Mouse (Mus musculus): ENCODE results near the gene Eef1a1. TPM values are rescaled to one million over a fixed set of nuclear protein-coding genes. Genes with fewer than 3 reads are reported as not detected.
"Not testable (repeated sequence)": the region's sequence is repeated elsewhere in the genome, so short reads cannot be mapped to it uniquely, and the experiment has no call there.

The Eef1a1 gene
- 1,000 to 10,000 TPM; 5,205 to 5,346 TPM for total RNA-seq (2021)

GRCm38 (mm10) chr9:78488890-78489420 lies at the start of gene Eef1a1:
Eef1a1 (minus strand) TSS chr9:78489151.
- DNase-seq = peak; percentile 62
- intact Hi-C loops (cut with DNase I) = no loop called here

- intact Hi-C loops (cut with DNase I) = no loop called here
- DNase-seq = peak; percentile 31
These were observed 49.5 kb upstream of the Eef1a1 start for GRCm38 (mm10) chr9:78538421-78538820.

GRCm38 (mm10) chr9:78537154-78537873 lies 48.4 kb upstream of the Eef1a1 start:
- intact Hi-C loops (cut with DNase I) = no loop called here
- DNase-seq = peak; percentile 84

GRCm38 (mm10) chr9:78534606-78535005 lies 45.7 kb upstream of the Eef1a1 start:
- intact Hi-C loops (cut with DNase I) = no loop called here
- no peak for DNase-seq

- intact Hi-C loops (cut with DNase I) = no loop called here
- no peak for DNase-seq
These were observed 44.5 kb upstream of the Eef1a1 start for GRCm38 (mm10) chr9:78533296-78533935.

GRCm38 (mm10) chr9:78532341-78532819 lies 43.4 kb upstream of the Eef1a1 start:
- intact Hi-C loops (cut with DNase I) = no loop called here
- DNase-seq = no peak

GRCm38 (mm10) chr9:78531816-78532215 lies 42.9 kb upstream of the Eef1a1 start:
- intact Hi-C loops (cut with DNase I) = no loop called here
- no peak for DNase-seq

GRCm38 (mm10) chr9:78527767-78528381 lies 38.9 kb upstream of the Eef1a1 start:
- peak; percentile 77 for DNase-seq
- intact Hi-C loops (cut with DNase I) = no loop called here

- DNase-seq = peak; percentile 76
- intact Hi-C loops (cut with DNase I) = no loop called here
These were observed 38.4 kb upstream of the Eef1a1 start for GRCm38 (mm10) chr9:78527301-78527761.

- DNase-seq = no peak
- intact Hi-C loops (cut with DNase I) = no loop called here
These were observed 37.3 kb upstream of the Eef1a1 start for GRCm38 (mm10) chr9:78526206-78526605.

GRCm38 (mm10) chr9:78525451-78526135 lies 36.6 kb upstream of the Eef1a1 start:
- intact Hi-C loops (cut with DNase I) = no loop called here
- no peak for DNase-seq

- intact Hi-C loops (cut with DNase I) = loop anchor here (2.0 kb wide), 1 partner anchor 41 kb away; no protein-coding TSS in a partner anchor
- DNase-seq = peak; percentile 30
These were observed 32.7 kb upstream of the Eef1a1 start for GRCm38 (mm10) chr9:78521689-78522088.

- peak; percentile 79 for DNase-seq
- intact Hi-C loops (cut with DNase I) = loop anchor here (2.0 kb wide), 1 partner anchor 40 kb away; no protein-coding TSS in a partner anchor
These were observed 32.0 kb upstream of the Eef1a1 start for GRCm38 (mm10) chr9:78520780-78521601.

- peak; percentile 63 for DNase-seq
- intact Hi-C loops (cut with DNase I) = loop anchor here (2.0 kb wide), 1 partner anchor 39 kb away; no protein-coding TSS in a partner anchor
These were observed 31.3 kb upstream of the Eef1a1 start for GRCm38 (mm10) chr9:78520127-78520779.

GRCm38 (mm10) chr9:78517237-78517636 lies 28.3 kb upstream of the Eef1a1 start:
- intact Hi-C loops (cut with DNase I); DNase-seq: not testable (repeated sequence)

- DNase-seq = no peak
- intact Hi-C loops (cut with DNase I) = no loop called here
These were observed 27.2 kb upstream of the Eef1a1 start for GRCm38 (mm10) chr9:78516125-78516524.

GRCm38 (mm10) chr9:78514681-78515080 lies 25.7 kb upstream of the Eef1a1 start:
- intact Hi-C loops (cut with DNase I) = no loop called here
- no peak for DNase-seq

- intact Hi-C loops (cut with DNase I) = no loop called here
- no peak for DNase-seq
These were observed 25.0 kb upstream of the Eef1a1 start for GRCm38 (mm10) chr9:78513776-78514500.
